Mouse (Mus musculus) lung, postnatal 14 days (tissue): ENCODE results near the gene Arhgef3.
A peak's percentile ranks its signal among the peaks of the same experiment; 100 is the strongest.

Source experiments
- DNase-seq: peaks from one replicate; pipeline ENCODE4 v3.0.0; 2021

Arhgef3 gene

DNA sequence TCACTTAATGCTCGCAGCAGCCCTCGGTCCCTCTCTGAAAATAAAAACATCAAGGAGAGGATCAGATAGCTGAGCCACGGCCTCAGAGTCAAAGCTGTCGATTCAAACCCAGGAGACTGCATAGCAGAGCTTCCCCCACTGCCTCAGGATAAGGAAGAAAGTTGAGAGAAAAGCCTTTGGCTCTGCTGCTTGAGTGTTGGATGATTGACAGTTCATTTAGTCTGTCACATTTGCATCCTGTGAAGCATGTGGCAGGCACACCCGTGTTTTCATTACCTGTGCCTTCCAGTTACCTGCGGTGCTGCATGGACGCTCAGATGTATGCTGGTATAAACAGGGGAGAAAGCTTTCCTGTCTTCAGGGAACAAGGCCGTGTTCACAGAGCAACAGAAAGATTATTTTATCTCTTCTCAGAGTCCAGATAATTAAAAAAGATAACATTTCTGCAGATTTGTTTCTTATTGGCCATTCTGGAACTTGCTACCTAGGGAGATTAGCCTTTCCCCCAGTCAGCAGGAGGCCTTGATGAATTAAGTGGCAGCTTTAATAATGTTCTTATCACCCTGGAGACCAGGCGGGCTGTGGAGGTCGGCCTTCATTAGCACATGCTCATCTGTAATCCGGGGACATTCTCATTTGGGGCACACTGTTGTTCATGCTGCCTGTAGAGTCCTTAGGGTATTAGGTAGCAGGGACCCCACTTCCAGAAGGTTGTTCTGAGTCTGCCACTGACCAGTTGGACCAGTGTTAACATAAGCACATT is 157.6 kb downstream of the Arhgef3 start:
- DNase-seq: no peak

DNA sequence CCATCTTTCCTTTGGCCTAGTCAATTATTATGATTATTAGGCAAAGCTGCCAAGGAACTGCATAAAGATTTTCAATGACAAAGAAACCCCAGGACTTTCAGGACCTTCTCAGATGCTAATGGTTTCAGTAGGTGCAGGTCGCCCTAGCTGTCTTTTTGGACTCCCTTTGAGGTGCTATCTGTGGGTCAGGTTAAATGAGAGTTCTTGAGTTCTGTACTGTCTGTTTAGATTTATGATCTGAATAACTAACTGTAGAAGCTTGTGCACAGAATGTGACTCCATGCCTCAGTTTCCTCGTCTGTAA is 158.1 kb downstream of the Arhgef3 start:
- DNase-seq: no peak

DNA sequence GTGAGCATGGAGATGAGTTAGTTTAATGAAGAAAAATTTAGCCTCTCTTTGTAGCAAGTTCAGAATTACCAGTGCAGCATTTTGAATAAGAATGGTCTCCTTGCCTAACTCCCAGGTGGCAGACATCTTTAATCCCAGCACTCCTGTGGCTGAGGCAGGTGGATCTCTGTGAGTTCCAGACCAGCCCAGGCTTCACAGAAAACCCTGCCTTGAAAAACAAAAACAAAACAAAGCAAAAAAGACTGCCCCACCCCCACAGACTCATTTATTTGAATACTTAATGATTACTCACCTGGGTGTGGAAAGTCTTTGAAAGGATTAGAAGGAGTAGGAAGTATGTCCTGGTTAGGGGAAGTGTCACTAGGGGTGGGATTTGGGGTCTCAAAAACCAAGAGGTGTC is 158.5 kb downstream of the Arhgef3 start:
- DNase-seq: no peak

DNA sequence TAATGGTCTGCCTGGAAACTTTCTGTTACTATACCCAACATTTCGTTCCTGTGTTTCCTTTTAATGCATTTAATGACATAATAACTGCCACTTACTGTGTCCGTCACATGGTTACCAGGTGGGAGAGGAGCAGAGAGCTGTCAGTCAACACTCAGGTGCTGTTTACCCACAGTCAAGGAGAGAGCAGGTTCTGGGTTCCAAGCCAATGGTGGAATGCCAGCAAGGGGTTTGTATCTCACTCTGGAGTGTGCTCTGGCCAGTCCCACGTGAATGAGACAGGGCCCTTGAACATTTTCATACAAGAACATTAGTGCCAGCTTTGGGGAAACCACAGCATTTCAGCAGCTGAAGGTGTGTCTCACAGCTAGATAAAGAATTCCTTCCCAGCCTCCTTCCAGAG is 162.6 kb downstream of the Arhgef3 start:
- no peak for DNase-seq

DNA sequence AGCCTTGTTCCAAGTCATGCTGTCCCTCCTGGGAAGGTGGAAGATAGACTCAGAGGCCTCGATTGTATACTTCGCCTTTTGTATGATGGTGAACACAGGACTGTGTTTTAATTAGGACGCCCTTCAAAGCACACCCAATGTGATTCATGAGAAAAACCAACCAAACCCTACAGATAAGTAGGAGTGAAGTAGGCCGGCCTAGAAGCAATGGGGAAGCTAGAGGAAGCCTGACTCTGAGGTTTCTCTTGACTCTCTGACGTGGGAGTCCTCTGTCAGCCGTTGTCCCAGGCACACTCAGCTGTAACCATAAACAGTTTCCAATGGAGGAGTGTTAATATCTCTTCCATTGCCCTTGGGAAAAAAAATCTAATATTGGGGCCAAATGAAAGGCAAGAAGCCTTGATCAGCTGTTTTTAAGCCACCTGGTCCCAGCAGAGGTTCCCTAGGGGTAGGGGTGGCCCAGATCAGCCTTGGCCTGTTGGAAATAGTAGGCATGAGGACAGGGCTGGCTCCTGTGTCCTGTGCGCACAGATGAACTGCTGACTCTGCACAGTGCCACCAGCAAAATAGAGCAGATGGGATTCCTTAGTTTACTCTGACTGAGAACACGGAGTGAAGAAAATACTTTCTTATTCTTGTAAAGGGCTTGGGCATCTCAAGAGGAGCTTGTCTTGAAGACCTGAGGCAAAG is 165.6 kb downstream of the Arhgef3 start:
- no peak for DNase-seq

DNA sequence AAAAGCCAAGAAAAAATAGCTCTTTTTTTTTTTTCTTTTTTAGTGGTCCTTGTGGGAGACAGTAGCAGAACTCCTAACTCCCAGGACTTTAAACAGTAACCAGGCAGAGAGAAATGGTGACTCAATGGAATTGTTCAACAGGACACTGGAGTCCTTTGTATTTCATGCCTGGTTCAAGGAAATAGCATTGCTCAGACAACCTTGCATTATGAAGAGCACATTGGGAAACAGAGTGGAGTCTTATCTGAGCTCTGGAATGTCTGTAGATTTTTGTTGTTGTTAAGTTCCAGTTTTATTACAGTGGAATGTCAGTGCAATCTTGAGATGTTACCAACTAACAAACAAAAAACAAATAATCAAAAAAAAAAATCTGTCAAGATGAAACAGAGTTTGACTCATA is 169.3 kb downstream of the Arhgef3 start:
- DNase-seq: no peak

DNA sequence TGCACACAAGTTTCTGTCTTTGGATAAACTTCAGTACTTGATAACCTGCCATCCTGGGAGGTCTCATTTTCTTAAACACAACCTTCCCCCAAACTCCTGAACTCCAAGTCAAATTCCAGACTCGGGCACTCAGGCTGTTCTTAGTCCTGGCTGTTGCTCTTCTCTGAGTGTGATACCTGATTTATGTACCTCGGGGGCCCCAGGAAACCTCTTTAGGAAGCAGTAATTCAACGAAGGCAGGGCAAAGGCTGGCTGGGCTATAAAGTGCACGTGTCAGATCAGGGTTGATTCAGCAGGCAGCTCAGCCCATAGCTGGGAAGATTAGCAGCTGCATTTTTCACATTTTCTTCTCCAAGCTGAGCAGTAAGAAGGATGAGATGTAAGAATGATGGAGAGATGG is 171.5 kb downstream of the Arhgef3 start:
- DNase-seq: no peak

DNA sequence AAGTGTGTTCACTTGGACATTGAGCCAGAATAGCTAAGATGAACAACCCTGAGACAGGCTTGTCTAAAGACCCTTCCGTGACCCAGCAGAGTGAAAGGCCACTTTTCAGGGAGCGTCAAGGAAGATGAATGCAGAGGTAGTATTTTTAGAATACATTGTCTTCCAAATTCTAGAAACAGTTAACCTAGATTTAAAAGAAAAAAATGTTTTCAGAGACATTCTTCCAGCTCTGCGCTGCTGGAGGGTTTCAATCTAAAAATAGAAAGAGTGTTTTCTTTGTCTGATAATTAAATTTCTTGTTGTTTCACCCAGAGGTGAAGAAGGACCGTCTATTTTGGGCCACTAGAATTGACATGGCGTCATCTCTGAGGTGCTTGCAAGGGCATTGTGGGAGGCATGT is 174.4 kb downstream of the Arhgef3 start:
- DNase-seq: no peak

DNA sequence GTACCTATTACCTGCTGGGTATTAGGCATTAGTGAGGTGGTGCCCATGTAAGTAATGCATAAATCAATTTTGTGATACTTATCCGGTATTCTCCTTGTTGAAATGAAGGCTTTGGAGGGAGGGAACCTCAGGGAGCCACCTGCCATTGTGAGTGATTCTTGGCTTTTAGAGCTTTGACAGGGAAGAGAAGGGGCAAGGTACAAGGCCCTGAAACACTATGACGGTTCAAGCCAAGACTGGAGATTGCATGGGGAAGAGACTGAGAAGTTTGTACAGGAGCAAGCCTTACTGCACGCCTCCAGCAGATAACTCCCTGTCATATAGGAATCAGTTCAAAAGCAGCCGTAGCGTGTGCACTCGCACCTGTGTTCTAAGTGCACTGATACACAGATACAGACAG is 177.4 kb downstream of the Arhgef3 start:
- DNase-seq: no peak

DNA sequence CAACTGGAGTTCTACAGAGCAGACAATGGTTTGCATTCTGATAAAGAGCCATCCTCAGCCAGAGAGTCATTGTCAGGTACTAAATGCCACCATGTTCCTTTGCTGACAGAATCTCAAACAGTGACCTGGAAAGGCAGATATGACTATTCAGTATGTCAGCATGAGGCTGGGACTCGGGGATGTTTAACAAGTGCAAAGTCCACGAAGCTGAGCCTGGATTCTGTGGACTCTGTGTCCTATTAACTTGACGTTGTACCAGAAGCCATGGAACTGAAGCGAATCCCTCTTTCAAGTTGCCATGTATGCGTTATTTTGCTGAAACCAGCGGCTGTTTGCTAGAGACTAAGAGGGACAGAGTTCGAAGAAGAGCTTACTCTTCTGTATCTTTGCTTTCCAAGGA is 181.1 kb downstream of the Arhgef3 start:
- no peak for DNase-seq

DNA sequence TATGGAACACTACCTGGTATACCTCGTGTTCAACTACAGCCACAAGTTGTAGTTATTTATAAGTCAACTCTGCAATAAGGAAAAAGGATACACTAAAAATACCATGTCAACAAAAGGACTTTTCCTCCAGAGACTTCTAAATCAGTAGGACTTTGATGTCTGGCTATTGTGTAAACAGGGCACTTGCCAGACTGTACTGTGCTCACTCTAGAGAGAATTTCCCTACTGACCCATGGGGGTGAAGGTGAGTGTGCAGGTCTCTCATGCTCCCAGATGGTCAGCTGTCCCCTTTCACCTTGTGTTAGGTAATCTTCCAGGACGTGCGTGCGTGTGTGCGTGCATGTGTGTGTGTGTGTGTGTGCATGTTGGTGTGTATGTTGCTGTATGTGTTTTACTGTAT is 182.3 kb downstream of the Arhgef3 start:
- no peak for DNase-seq

DNA sequence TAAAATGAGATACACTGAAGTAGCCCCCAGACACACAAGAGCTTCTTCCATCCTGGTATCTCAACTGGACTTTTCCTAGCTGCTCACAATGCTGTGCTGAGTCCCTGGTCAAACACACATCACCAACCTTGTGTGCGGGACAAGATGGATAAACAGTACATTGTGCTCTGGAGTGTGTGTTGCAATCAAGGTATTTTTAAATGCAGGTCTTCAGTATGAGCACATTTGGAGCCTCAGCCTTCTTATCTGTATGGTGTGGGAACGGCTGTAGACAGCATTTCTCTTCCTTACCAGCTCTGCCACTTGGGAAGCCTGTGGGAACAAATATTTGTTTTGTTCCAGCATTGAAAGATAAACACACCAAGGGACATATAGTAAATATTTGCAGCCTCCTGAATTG is 184.2 kb downstream of the Arhgef3 start:
- no peak for DNase-seq

DNA sequence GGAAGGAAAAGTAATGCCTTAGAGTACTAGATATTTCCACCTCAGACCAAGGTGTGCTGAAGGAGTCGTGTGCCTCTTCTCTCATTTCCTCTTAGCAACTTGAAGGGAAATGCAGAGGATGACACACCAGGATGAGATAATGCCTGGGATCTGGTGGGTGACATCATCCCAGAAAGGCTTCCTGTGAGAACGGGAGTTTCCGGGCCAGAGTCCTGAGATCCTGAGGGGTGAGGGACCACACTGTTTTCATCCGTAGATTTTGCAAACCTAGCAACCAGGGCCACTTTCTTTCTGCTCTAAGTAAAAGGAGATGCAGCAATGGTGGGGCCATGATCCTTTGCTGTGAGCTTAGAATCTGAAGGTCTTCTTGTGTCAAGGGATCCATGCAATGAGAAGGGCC is 185.0 kb downstream of the Arhgef3 start:
- peak; percentile 17 for DNase-seq

DNA sequence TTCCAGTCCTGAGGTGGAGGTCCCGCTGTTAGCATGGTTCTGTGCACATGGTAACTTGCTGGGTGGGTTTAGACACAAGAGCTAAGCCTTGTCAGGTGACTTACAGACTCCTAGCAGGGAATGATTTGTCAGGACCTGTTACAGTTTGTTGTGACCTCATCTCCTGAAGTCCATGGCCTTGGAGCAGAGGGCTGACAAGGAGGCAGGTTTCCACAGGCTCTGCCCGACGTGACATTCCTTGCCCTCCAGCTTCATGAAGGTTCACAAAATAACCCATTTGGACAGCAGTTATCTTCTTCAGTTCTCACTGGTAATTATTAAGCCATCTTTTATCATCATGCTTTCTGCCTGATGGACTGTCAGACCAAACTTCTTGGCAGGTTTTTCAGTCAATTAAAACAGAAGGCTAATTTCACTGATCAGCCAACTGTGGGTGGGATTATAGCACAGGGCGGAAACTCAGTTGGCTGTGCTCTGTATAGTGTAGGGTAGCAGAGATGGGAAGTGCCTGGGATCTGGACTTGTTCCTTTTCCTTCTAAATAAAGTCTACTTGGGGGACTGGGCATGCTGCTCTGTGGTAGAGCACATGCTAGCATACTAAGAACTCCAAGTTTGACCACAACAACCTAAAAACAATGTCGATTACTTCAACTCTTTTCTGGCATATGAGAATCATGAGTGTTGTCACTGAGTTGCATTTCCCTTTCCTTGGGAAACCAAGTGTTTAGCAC is 187.2 kb downstream of the Arhgef3 start:
- DNase-seq: no peak

DNA sequence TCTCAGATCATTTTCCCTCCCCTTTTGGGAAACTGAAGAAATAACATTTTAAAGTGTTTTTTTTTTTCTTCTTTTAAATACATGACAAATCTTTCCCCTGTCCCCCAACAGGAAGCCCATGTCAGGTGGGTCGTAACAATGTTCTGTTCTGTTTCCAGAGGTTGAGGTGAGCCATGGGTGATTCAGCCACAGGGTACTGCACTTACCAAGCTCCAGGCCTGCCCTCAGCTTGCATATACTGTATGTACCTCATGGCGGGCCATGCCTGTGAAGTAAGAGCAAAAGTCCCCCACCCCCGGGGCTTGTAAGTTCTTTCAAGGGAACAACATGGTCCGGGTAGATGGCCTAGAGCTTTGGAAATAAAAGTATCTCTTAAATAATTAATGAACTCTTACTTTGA is 188.6 kb downstream of the Arhgef3 start:
- no peak for DNase-seq

DNA sequence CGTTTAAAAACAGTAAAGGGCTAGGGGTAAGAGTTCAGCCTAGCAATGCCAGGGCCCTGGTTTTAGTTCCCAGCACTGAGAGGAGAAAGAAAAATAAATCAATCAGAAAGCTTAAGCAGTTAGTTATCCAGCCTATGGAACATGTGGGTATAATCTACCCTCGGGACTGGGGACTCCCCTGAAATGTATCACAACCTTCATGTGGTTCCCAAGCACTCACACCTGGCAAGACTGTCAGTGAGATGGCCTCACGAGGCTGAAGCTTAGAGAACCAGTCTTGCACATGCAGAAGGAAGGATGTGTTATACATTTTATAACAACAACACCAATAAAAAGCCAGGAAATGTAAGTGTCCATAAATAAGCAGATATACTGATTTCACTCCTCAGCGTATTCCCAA is 189.7 kb downstream of the Arhgef3 start:
- no peak for DNase-seq

DNA sequence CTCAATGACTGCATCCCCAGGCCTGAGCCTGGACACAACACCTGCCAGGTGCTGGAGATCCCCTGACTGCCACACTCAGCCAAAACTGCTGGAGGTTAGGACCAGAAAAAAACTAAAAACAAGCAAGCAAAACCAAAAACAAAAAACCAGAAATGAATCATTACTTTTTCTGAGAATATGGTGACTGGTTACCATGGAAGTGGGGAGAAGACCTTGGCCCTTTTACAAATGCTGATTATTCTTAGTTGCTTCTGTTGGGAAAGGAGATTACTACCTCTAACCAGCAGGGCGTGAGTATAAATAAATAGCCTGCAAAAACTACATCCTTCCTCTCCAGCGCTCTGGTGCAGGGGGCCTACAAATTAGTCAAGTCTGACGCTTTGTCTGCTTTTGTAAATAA is 194.1 kb downstream of the Arhgef3 start:
- no peak for DNase-seq

DNA sequence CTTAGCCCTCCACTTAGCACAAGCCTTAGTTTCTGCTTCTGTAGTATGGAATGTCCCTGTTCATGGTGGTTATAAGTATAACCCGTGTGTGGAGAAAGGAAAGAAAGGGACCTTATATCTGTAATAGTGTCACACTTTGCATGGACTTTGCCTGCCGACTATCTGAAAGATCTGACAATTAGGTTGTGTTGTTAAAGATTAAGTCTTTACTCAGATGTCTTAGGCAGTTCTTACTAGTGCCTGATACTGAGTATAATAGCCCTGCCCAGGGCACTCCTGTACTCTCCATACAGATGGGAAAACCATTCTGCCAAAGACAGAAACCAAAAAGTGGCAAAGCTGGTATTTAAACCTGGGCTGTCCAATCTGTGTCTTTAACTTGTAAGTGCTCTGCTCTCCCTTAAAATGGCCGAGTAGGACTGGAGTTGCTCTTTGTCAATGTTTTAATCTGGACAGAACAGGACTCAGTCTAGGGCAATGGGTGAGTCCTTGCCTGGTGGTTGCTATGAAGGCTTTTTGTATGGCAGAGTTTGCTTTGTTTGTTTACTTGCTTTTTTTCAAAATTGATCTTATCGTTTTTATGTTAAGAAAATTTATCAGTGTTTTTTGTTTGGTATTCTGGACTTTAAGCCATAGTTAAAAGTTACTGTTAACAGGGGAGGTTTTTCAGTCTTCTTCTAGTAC is 196.0 kb downstream of the Arhgef3 start:
- no peak for DNase-seq

DNA sequence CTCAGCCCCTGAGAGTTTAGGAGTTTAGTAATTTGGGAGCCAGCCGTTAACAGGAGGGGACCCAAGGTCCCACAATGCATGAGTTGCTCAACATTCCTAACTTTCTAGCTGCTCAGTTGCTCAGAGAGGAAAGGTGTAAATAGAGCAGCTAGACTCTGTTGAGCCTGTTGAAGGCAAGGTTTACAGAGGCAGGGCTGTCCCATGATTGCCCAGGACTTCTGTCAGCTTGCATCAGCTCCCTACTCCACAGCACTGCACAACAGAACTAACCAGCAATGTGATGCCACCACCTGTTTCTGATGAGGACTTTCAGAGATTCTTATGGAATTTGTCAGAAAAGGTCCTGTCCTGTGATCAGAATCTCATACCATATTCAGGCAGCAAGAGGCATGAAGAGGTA is 197.7 kb downstream of the Arhgef3 start:
- no peak for DNase-seq

DNA sequence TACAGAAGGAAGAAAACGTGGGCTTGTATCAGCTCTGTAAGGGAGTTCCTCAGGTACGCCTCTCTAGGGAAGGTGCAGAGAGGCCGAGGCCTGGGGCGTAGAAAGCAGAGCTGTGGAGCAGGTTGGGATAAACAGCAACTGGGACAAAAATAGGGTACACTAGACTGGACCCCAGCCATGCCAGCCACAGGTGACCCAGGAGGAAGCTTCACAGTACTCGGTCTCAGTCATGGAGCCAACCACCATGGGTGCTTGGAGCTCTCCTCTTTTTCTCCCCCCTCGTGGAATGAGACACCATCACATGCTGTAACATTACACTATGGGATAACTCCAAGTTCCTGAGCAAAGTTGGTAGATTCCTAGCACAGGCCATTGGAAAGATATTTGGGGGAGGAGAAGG is 201.0 kb downstream of the Arhgef3 start:
- no peak for DNase-seq

DNA sequence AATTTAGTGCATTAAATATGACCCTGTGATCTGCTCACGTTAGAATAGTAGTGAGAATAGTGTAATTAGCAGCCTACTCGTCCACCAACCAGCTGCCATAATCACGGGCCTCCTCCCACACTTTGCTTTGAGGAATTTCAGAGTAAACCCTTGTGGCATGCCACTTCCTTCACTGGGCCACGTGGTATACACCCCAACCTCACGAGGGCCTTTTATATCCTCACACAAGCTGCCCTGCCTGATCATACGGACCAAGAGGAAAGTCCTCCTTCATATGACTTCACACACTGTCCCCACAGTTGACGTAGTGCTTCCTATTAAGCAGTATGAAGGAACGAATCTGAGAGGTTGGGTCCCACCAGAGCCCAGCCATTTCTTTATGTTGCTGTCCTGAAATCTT is 202.4 kb downstream of the Arhgef3 start:
- DNase-seq: no peak

DNA sequence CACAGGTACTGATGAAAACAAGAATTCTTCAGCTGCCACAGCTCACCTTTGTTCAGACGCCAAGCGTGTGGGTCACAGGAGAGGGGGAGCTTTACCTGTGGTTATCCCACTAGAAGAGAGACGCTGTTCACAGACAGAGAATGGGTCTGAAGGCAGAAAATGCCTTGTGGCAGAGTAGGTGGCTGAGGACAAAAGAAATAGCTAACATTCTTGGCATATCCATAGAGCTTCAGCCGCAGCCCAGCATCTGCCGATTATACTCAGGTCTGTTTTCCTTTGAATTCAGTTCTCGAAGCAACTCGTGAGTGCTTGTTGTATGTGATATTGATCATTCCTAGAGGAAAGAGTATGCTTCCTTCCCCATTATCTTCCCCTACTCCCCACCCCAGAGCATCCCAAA is 204.7 kb downstream of the Arhgef3 start:
- no peak for DNase-seq

DNA sequence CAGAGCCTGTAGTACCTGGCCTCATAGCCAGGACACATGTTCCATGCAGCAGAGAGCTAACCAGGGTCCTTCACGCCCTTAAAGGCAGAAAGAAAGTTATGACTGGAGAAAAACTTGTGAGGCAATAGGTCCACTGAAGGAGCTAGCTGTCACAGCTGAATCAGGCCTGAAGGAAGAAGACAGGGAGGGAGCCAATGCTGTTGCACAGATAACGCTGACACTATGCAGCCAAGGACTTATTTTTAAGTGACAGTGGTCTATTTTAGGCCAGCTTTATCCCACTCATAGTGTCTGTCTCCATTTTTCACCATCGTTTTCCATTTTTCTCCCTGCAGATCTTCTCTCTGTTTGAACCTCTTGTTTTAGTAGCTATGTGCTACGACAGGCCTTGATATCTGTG is 207.3 kb downstream of the Arhgef3 start:
- DNase-seq: no peak

DNA sequence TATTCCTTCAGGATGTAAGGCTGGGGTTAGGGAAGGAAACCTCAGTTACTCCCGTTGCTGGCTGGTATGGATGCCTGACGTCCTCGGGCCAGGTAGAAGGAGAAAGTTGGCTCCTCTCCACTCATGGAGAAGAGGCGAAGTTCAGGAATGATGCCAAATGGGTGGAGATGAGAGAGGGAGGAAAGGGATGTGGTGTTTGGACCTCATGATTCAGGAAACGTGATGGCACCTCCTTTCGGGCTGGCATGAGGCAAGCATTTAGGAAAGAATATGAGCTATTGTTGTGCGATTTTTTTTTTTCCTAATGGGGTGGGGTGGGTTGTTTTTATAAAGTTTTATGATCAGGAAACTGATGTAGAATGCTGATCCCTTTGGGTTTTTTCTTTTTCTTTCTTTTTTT is 210.0 kb downstream of the Arhgef3 start:
- DNase-seq: peak; percentile 48
